Mouse (Mus musculus) layer of hippocampus, adult 8-10 months (tissue): ENCODE measurements at regions not wholly inside any gene's neighbourhood (a gene's known extent, or its start where the extent isn't known, plus 50 kb on each side); places are given as distances from the start of the nearest gene placed in this dataset.

Source experiments
- DNase-seq, 2 experiments: peaks; one replicate each; pipeline ENCODE4 v3.0.0; 2022; ENCODE audit warnings: low spot score in 2 of 2

DNA sequence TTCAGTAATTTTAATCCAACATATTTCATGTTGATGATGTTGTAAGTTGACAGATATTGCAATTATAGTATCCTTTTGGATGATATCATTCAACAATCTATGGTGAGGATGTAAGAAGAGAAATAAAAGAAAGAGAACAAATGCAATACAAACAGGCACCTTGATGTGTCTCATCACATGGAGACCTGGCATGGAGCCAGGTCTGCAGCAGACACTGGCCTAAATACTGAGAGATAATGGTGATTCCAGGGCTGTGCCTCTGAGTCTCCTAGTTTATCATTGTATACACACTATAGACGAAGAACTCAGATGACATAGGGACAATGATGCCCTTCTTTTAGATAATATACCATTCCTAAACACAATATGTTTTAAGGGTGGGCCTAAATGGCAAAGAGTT lies 1068.5 kb upstream of the Klhl29 start:
- DNase-seq = no peak

DNA sequence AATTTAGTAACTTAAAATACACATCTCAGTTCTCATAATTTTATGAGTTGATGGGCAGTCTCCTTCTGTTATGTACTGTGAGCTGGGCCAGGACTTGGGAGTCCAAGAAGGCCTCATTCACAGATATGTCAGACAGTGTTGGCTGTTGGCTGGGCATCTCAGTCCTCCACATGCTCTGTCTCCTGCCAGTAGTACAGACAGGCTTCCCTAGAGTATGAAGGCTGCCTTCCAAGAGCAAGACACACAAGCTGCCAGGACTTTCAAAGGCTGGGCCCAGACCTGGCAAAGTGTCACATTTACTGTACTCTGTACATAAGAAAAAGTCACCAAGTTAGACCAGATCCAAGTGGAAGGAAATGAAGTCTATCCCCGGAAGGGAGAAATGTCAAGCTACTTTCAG lies 1042.3 kb upstream of the Klhl29 start:
- DNase-seq = no peak

DNA sequence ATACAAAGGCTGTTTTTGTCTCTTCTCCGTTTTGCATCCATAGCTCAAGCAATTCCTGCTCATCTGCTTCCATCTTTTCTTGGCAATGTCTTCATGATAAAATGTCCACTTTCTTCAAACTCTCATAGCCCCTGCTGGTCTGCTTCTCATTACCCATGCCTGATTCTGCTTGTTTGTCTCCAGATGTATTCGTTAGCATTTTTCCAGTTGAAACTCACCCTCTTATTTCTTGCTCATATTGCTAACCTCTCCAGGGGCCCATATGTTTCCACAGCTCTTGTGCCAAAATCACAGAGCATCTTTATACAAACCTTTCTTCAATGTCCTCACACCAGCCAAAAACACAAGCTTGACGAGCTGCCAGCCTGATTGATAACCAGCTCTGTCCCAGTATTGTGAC lies 1025.1 kb upstream of the Klhl29 start:
- no peak for DNase-seq

DNA sequence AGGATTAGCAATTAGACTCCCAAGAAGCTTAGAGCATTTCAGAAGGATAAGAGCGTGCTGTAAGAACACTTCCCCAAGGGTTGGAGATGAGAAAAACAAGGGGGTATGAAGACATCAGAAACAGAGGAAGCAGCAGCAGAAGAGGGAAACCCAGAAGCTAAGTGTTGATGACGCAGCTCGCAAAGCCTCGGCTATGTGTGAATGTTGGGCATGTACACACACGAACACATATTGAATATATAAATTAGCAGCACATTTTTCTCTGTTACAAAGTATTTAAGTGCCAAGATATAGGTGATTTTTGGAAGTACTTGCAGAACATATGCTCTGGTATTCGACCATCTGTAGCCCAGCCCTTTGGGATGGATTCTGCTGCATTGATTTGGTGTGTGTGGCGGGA lies 1006.4 kb upstream of the Klhl29 start:
- peak; percentile 3 to 7 for DNase-seq

DNA sequence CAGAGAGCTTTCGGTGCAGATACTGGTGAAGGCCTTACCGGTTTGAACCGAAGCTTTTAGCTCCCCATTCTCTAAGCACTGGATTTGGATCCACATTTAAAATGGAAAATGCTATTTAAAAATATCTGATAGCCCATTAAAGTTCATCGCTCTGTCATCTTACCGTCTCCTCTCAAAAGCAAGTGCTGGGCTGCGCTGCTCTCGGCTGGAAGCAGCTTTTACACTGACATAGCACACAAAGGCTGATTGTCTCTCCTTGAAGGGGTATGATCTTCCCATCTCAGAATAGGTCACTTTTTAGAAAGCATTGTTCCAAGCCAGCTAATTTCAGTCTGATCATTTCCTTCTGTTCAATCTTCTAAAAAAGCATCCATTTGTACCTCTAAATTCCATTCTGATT lies 992.1 kb upstream of the Klhl29 start:
- DNase-seq = no peak
